Comparison of ENCODE assay signal across 9 mouse cellular contexts in genomic region chr11:118584826-118585225, GRCm38 (mm10).
DNase-seq lines count a peak whose midpoint lies in the region; ATAC-seq lines count a peak whose summit lies in the region.
"Had no signal": no experiment of that assay in that cellular context is flagged by ENCODE, and none has a peak within 500 bp of the region (broad histone marks: within the 10 kb centered on the region; RNA-seq: fewer than 3 reads in every experiment).

No protein-coding gene starts in this region.

- H3K27ac ChIP-seq in midbrain, embryonic 11.5 days (ENCODE audit: low read depth, low read length), result no peak overlapping the region
- no peak overlapping the region for H3K27ac ChIP-seq in midbrain, embryonic 13.5 days
- no peak overlapping the region for H3K27ac ChIP-seq in limb, embryonic 13.5 days

- DNase-seq in midbrain, embryonic 11.5 days (ENCODE audit: low spot score, missing footprints), result peak; percentile 97
- DNase-seq in adrenal gland, adult 18-20 months (ENCODE audit: low spot score in 2 of 2), result peak; percentile 55 to 59
- peak; percentile 87 for DNase-seq in gastrocnemius, postnatal 10 days
- DNase-seq in ovary, postnatal 36 days (ENCODE audit: low spot score), result peak; percentile 75
- DNase-seq in frontal cortex, adult 2 months (ENCODE audit: extremely low spot score in 1 of 2, low spot score in 1 of 2), result no peak
- no peak for DNase-seq in right cerebral cortex, adult 18-20 months

- H3K4me3 ChIP-seq in midbrain, embryonic 11.5 days (ENCODE audit: low read depth, low read length), result no peak overlapping the region
- H3K4me3 ChIP-seq in midbrain, embryonic 13.5 days (replicated peaks), result no peak overlapping the region
- no peak overlapping the region for H3K4me3 ChIP-seq in limb, embryonic 13.5 days
- H3K4me3 ChIP-seq: erythroblast, embryonic 14.5 days had no signal

- H3K27me3 ChIP-seq in midbrain, embryonic 11.5 days (ENCODE audit: control insufficient read depth, insufficient read depth, low read length), result no peaks in the 10 kb centered on the region
- no peaks in the 10 kb centered on the region for H3K27me3 ChIP-seq in midbrain, embryonic 13.5 days
- H3K27me3 ChIP-seq in limb, embryonic 13.5 days, result no peaks in the 10 kb centered on the region

- no peaks in the 10 kb centered on the region for H3K4me1 ChIP-seq in midbrain, embryonic 11.5 days (ENCODE audit: control insufficient read depth, insufficient read depth, low read length)
- H3K4me1 ChIP-seq in midbrain, embryonic 13.5 days (replicated peaks), result 0 out of 2 replicates have a peak, but pooled peaks cover 15% of the 10 kb centered on the region
- H3K4me1 ChIP-seq in limb, embryonic 13.5 days, result no peaks in the 10 kb centered on the region

- no peaks in the 10 kb centered on the region for H3K36me3 ChIP-seq in midbrain, embryonic 11.5 days (ENCODE audit: control insufficient read depth, insufficient read depth, low read length)
- no peaks in the 10 kb centered on the region for H3K36me3 ChIP-seq in midbrain, embryonic 13.5 days
- H3K36me3 ChIP-seq in limb, embryonic 13.5 days, result no peaks in the 10 kb centered on the region

- H3K9me3 ChIP-seq in midbrain, embryonic 11.5 days (ENCODE audit: control insufficient read depth, low read length), result no peaks in the 10 kb centered on the region
- no peaks in the 10 kb centered on the region for H3K9me3 ChIP-seq in midbrain, embryonic 13.5 days
- H3K9me3 ChIP-seq in limb, embryonic 13.5 days, result no peaks in the 10 kb centered on the region

- H3K9ac ChIP-seq in midbrain, embryonic 11.5 days (ENCODE audit: low read length), result no peak overlapping the region
- H3K9ac ChIP-seq in midbrain, embryonic 13.5 days (replicated peaks), result no peak overlapping the region
- no peak overlapping the region for H3K9ac ChIP-seq in limb, embryonic 13.5 days

- no peak for ATAC-seq in midbrain, embryonic 11.5 days (ENCODE audit: low FRiP score)
- no peak for ATAC-seq in midbrain, embryonic 13.5 days
- 0 out of 2 replicates have a peak, but pooled peaks have one; percentile 11 for ATAC-seq in limb, embryonic 13.5 days (ENCODE audit: low FRiP score, low read depth)

- 6% methylated on average over 15 of the region's 15 CpGs for WGBS in midbrain, embryonic 11.5 days
- WGBS in midbrain, embryonic 13.5 days, result 4% methylated on average over 14 of the region's 15 CpGs
- 4% methylated on average over 15 of the region's 15 CpGs for WGBS in limb, embryonic 13.5 days

- no peak overlapping the region for H3K4me2 ChIP-seq in midbrain, embryonic 11.5 days
- H3K4me2 ChIP-seq in midbrain, embryonic 13.5 days (replicated peaks), result no peak overlapping the region
- H3K4me2 ChIP-seq in limb, embryonic 13.5 days (replicated peaks), result no peak overlapping the region

Comparison
In these comparisons a context has a peak if more than half of its experiments do, and no peak if none do; other contexts are left out.
1. DNase-seq: peak in midbrain, embryonic 11.5 days (single experiment), adrenal gland, adult 18-20 months (2 of 2), gastrocnemius, postnatal 10 days (single experiment) and ovary, postnatal 36 days (single experiment); none in frontal cortex, adult 2 months (0 of 2) and right cerebral cortex, adult 18-20 months (single experiment).